Mouse (Mus musculus): Measurements from ENCODE around the gene Gusb. TPM values are rescaled to one million over a fixed set of nuclear protein-coding genes. Genes with fewer than 3 reads are reported as not detected.

Gusb gene
- polyA plus RNA-seq, 1 experiment from 2014 or later = 33.9 TPM

DNA sequence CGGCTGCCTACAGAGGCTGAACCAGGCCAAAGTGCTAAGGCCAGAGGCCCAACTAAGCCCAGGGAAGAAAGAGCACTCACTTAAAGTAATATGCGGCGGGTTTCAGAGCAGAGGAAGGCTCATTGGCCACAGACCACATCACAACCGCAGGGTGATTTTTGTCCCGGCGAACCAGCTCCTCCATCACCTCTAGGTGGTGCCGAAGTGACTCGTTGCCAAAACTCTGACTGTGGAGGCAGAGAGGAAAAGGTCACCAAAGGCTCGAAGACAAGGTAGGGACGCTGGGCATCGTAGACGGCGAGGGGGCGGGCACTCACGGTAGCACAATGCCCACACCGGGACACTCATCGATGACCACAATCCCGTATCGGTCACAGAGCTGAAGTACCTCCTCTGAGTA is 5.1 kb downstream of the Gusb start:
- no peaks in the 10 kb centered on the region for H3K27me3 ChIP-seq (ENCODE audit: control insufficient read depth, insufficient read depth, low read length)
- WGBS = 66% methylated on average over 19 of the region's 19 CpGs
- no peak overlapping the region for H3K27ac ChIP-seq (replicated peaks)
- H3K4me3 ChIP-seq (ENCODE audit: low read depth, low read length) = no peak overlapping the region
- H3K4me1 ChIP-seq (replicated peaks; ENCODE audit: control insufficient read depth, insufficient read depth) = no peaks in the 10 kb centered on the region
- DNase-seq (ENCODE audit: low spot score) = no peak
- TF ChIP-seq EP300 (optimal IDR thresholded peaks at IDR 0.05) = no peak
- peak; percentile 33; the same call in 1 of the 2 replicates for TF ChIP-seq CTCF (IDR thresholded peaks at IDR 0.05; ENCODE audit: low read depth)
- no peak for ATAC-seq (ENCODE audit: low FRiP score, low TSS enrichment)
- no peaks in the 10 kb centered on the region; the same call in 1 of the 2 replicates for H3K36me3 ChIP-seq (ENCODE audit: control insufficient read depth, insufficient read depth, low read length)
- H3K9ac ChIP-seq (ENCODE audit: low read length) = no peak overlapping the region
- no peaks in the 10 kb centered on the region for H3K9me3 ChIP-seq (ENCODE audit: control insufficient read depth, low read length)
- no peak overlapping the region for H3K4me2 ChIP-seq (replicated peaks; ENCODE audit: low read depth)

DNA sequence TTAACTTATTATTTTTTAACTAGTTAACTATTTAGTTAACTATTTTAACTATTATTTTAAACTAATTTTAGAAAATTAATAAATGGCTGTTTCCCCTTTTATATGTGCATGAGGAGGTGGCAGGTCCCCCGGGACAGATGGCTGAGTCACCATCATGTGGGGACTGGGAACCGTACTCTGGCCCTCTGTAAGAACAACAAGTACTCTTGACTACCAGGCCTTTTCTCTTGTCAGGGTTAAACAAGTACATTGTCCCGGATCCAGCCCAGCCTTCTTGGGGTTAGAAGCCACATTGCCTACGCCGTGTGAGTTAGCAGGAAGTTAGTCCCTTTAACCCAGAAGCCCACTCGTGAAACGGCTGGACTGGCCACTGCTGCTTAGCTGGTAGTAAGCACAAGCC is 7.9 kb downstream of the Gusb start:
- 90% methylated on average over 7 of the region's 7 CpGs for WGBS
- no peak for TF ChIP-seq EP300 (optimal IDR thresholded peaks at IDR 0.05)
- no peak for TF ChIP-seq CTCF (IDR thresholded peaks at IDR 0.05; ENCODE audit: low read depth)
- H3K4me2 ChIP-seq (replicated peaks; ENCODE audit: low read depth) = no peak overlapping the region
- ATAC-seq (ENCODE audit: low FRiP score, low TSS enrichment) = no peak
- H3K4me1 ChIP-seq (replicated peaks; ENCODE audit: control insufficient read depth, insufficient read depth) = no peaks in the 10 kb centered on the region
- no peaks in the 10 kb centered on the region for H3K27me3 ChIP-seq (ENCODE audit: control insufficient read depth, insufficient read depth, low read length)
- no peak overlapping the region for H3K4me3 ChIP-seq (ENCODE audit: low read depth, low read length)
- H3K9ac ChIP-seq (ENCODE audit: low read length) = no peak overlapping the region
- no peaks in the 10 kb centered on the region for H3K9me3 ChIP-seq (ENCODE audit: control insufficient read depth, low read length)
- H3K27ac ChIP-seq (replicated peaks) = no peak overlapping the region
- peaks cover 2% of the 10 kb centered on the region; the same call in 1 of the 2 replicates for H3K36me3 ChIP-seq (ENCODE audit: control insufficient read depth, insufficient read depth, low read length)
- no peak for DNase-seq (ENCODE audit: low spot score)

DNA sequence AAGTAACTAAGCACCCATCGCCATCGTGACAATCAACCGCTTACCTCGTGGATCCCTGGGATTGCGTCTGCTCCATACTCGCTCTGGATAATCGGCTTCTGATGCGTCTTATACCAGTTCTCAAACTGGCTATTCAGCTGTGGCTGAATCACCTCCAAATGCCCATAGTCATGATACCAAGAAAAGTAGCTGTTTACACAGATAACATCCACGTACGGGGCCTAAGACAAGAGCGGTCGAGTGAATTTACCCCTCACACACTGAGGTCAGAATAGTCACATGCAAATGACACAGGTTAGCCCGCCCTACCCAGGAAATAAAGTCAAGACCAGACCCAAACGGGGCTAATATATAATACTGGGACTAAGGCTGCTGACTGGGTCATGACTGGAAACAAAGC is 9.5 kb downstream of the Gusb start:
- ATAC-seq (ENCODE audit: low FRiP score, low TSS enrichment) (no peak), DNase-seq (ENCODE audit: low spot score) (no peak)
- Histone ChIP-seq H3K27ac (replicated peaks) (no peak overlapping the region), H3K36me3 (ENCODE audit: control insufficient read depth, insufficient read depth, low read length) (peaks cover 5% of the 10 kb centered on the region; the same call in 1 of the 2 replicates), H3K4me1 (replicated peaks; ENCODE audit: control insufficient read depth, insufficient read depth) (no peaks in the 10 kb centered on the region), H3K27me3 (ENCODE audit: control insufficient read depth, insufficient read depth, low read length) (no peaks in the 10 kb centered on the region), H3K4me3 (ENCODE audit: low read depth, low read length) (no peak overlapping the region), H3K9ac (ENCODE audit: low read length) (no peak overlapping the region), H3K9me3 (ENCODE audit: control insufficient read depth, low read length) (no peaks in the 10 kb centered on the region), H3K4me2 (replicated peaks; ENCODE audit: low read depth) (no peak overlapping the region)
- no peak for TF ChIP-seq CTCF (IDR thresholded peaks at IDR 0.05; ENCODE audit: low read depth)
- TF ChIP-seq EP300 (optimal IDR thresholded peaks at IDR 0.05) = no peak
- WGBS = 88% methylated on average over 14 of the region's 14 CpGs

DNA sequence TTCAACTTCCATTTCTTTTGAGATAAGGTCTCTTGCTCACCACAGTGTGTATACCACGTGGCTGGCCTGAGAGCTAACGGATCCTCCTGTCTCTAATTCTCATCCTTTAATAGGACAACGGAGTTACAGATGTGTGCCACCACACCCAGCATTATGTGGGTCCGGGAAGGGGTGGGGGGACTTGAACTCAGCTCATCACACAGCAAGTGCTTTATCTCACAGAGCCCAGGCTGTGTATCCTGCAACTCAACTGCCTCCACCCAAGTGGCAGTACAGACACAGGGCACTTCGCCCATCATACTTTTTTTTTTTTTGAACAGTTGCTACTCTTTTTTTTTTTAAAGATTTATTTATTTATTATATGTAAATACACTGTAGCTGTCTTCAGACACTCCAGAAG is 11.0 kb downstream of the Gusb start:
- Histone ChIP-seq H3K9ac (ENCODE audit: low read length) (no peak overlapping the region), H3K36me3 (ENCODE audit: control insufficient read depth, insufficient read depth, low read length) (peaks cover 5% of the 10 kb centered on the region; the same call in 1 of the 2 replicates), H3K4me3 (ENCODE audit: low read depth, low read length) (no peak overlapping the region), H3K27me3 (ENCODE audit: control insufficient read depth, insufficient read depth, low read length) (no peaks in the 10 kb centered on the region), H3K4me1 (replicated peaks; ENCODE audit: control insufficient read depth, insufficient read depth) (no peaks in the 10 kb centered on the region), H3K4me2 (replicated peaks; ENCODE audit: low read depth) (no peak overlapping the region), H3K9me3 (ENCODE audit: control insufficient read depth, low read length) (no peaks in the 10 kb centered on the region), H3K27ac (replicated peaks) (no peak overlapping the region)
- ATAC-seq (ENCODE audit: low FRiP score, low TSS enrichment) = 0 out of 2 replicates have a peak, but pooled peaks have one; percentile 45
- 92% methylated on average over 5 of the region's 5 CpGs for WGBS
- TF ChIP-seq EP300 (optimal IDR thresholded peaks at IDR 0.05) = no peak
- TF ChIP-seq CTCF (IDR thresholded peaks at IDR 0.05; ENCODE audit: low read depth) = no peak
- DNase-seq (ENCODE audit: low spot score) = no peak

DNA sequence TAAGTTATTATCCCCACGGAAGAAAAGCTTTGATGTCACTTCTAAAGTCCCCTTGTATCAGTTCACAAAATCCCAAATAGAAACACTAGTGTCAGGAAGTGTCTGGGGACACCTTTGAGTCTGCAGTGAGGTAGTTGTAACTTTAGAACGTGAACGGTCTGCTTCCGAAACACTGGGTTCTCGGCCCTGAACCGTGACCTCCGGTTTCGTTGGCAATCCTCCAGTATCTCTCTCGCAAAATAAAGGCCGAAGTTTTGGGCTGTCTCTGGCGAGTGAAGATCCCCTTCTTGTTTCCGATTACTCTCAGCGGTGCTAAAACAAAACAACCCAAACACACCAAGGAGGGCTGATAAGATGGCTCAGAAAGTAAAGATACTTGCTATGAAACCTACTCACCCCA is 13.5 kb downstream of the Gusb start:
- Histone ChIP-seq H3K36me3 (ENCODE audit: control insufficient read depth, insufficient read depth, low read length) (0 out of 2 replicates have a peak, but pooled peaks cover 5% of the 10 kb centered on the region), H3K4me1 (replicated peaks; ENCODE audit: control insufficient read depth, insufficient read depth) (no peaks in the 10 kb centered on the region), H3K4me3 (ENCODE audit: low read depth, low read length) (no peak overlapping the region), H3K9ac (ENCODE audit: low read length) (no peak overlapping the region), H3K27ac (replicated peaks) (no peak overlapping the region), H3K27me3 (ENCODE audit: control insufficient read depth, insufficient read depth, low read length) (no peaks in the 10 kb centered on the region), H3K9me3 (ENCODE audit: control insufficient read depth, low read length) (no peaks in the 10 kb centered on the region), H3K4me2 (replicated peaks; ENCODE audit: low read depth) (no peak overlapping the region)
- DNase-seq (ENCODE audit: low spot score) = no peak
- 76% methylated on average over 13 of the region's 13 CpGs for WGBS
- no peak for TF ChIP-seq EP300 (optimal IDR thresholded peaks at IDR 0.05)
- no peak for TF ChIP-seq CTCF (IDR thresholded peaks at IDR 0.05; ENCODE audit: low read depth)
- ATAC-seq (ENCODE audit: low FRiP score, low TSS enrichment) = no peak

DNA sequence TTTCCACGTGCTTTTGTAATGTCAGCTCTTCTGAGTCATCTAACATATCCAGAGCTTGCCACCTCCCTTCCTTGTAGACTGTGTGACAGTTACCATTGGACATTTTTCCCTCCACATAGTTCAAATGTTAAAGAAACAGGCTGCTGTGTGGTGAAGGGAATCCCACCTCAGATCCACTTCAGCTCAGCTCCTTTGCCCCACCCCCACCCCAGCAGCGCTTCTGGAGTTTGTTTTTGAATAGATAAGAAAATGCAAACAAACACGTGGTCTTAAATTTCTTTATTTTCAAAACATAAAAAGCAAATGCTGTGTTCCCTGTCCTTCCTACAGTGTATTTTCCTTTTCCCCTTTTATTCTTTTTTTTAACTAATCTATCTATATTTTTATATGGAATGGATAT is 22.6 kb downstream of the Gusb start:
- 44% methylated on average over 3 of the region's 3 CpGs for WGBS
- TF ChIP-seq EP300 (optimal IDR thresholded peaks at IDR 0.05) (no peak), CTCF (IDR thresholded peaks at IDR 0.05; ENCODE audit: low read depth) (no peak)
- no peak overlapping the region for H3K4me2 ChIP-seq (replicated peaks; ENCODE audit: low read depth)
- H3K27ac ChIP-seq (replicated peaks) = no peak overlapping the region
- no peak overlapping the region for H3K9ac ChIP-seq (ENCODE audit: low read length)
- H3K36me3 ChIP-seq (ENCODE audit: control insufficient read depth, insufficient read depth, low read length) = 0 out of 2 replicates have a peak, but pooled peaks cover 2% of the 10 kb centered on the region
- DNase-seq (ENCODE audit: low spot score) (no peak), ATAC-seq (ENCODE audit: low FRiP score, low TSS enrichment) (no peak)
- H3K27me3 ChIP-seq (ENCODE audit: control insufficient read depth, insufficient read depth, low read length) = no peaks in the 10 kb centered on the region
- no peaks in the 10 kb centered on the region for H3K9me3 ChIP-seq (ENCODE audit: control insufficient read depth, low read length)
- H3K4me3 ChIP-seq (ENCODE audit: low read depth, low read length) = no peak overlapping the region
- no peaks in the 10 kb centered on the region for H3K4me1 ChIP-seq (replicated peaks; ENCODE audit: control insufficient read depth, insufficient read depth)
